Mouse (Mus musculus): ENCODE measurements around the gene Myrip. TPM values are rescaled to one million over a fixed set of nuclear protein-coding genes. Genes with fewer than 3 reads are reported as not detected.

Gene Myrip
- total and polyA plus RNA-seq, 3 experiments: 0.05 TPM; not detected in 2

DNA sequence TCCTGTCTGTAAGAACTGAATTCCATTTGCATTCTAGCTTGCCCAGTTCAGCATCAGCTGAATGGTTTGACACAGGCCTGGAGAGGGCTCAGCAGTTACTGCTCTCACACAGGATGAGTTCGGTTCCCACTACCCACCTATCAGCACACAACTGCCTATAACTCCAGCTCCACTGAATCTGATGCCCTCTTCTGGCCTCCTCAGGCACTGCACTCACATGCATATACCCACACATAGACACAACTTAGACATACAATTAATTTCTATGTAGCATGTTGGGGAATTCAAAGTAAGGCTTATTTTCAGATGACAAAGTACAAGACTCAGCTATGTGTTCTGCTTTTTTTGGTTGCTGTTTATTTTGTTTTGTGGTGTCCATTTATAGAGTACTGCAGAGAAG is 137.0 kb downstream of the Myrip start:
- Histone ChIP-seq H3K9me3 (replicated peaks) (peaks cover 3% of the 10 kb centered on the region), H3K27me3 (ENCODE audit: insufficient read depth, low read length) (0 out of 2 replicates have a peak, but pooled peaks cover 4% of the 10 kb centered on the region), H3K4me3 (ENCODE audit: low read depth, low read length) (no peak overlapping the region), H3K36me3 (replicated peaks) (no peaks in the 10 kb centered on the region), H3K4me1 (ENCODE audit: insufficient read depth, low read depth, low read length) (no peaks in the 10 kb centered on the region)
- DNase-seq (ENCODE audit: low spot score) (no peak), ATAC-seq (ENCODE audit: extremely low read depth, insufficient number of reproducible peaks, low FRiP score, poor library complexity, severe bottlenecking) (no peak)
- no peak for TF ChIP-seq TAL1 (conservative IDR thresholded peaks at IDR 0.05; ENCODE audit: low read depth, low read length)
- TF ChIP-seq GATA1 (IDR thresholded peaks at IDR 0.05; ENCODE audit: borderline replicate concordance, low read length): no peak
- TF ChIP-seq CTCF (IDR thresholded peaks at IDR 0.05; ENCODE audit: low read depth, low read length): no peak
- TF ChIP-seq POLR2AphosphoS5 (IDR thresholded peaks at IDR 0.05; ENCODE audit: insufficient replicate concordance, low read depth, low read length): no peak
- no peak for TF ChIP-seq GATA2 (IDR thresholded peaks at IDR 0.05; ENCODE audit: borderline replicate concordance, low read depth, low read length)

GRCm38 (mm10) chr9:120438781-120439180 is 137.5 kb downstream of the Myrip start:
- TF ChIP-seq POLR2AphosphoS5 (IDR thresholded peaks at IDR 0.05; ENCODE audit: insufficient replicate concordance, low read depth, low read length) (no peak), GATA1 (IDR thresholded peaks at IDR 0.05; ENCODE audit: borderline replicate concordance, low read length) (no peak)
- no peak for ATAC-seq (ENCODE audit: extremely low read depth, insufficient number of reproducible peaks, low FRiP score, poor library complexity, severe bottlenecking)
- H3K36me3 ChIP-seq (replicated peaks): no peaks in the 10 kb centered on the region
- 0 out of 2 replicates have a peak, but pooled peaks cover 4% of the 10 kb centered on the region for H3K27me3 ChIP-seq (ENCODE audit: insufficient read depth, low read length)
- DNase-seq (ENCODE audit: low spot score): no peak
- peaks cover 3% of the 10 kb centered on the region for H3K9me3 ChIP-seq (replicated peaks)
- H3K4me1 ChIP-seq (ENCODE audit: insufficient read depth, low read depth, low read length): no peaks in the 10 kb centered on the region
- no peak overlapping the region for H3K4me3 ChIP-seq (ENCODE audit: low read depth, low read length)

DNA sequence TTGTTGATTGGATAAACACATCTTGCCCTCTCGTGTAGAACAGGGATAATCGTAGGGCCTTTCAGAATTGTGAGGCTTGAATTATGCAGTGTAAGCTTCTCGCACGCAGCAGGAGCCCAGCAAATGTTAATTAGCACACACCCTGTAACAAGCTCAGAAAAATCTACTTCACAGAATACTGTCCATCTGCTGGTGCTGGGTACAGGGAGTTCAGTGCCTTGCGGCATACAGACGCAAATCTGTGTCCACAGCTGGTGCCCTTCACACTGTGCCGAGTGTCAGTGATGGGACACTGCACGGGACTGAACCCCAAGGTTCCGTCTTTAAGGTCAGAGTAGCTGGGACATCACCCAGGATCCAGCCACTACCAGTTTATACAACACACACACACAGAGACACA is 143.3 kb downstream of the Myrip start:
- TF ChIP-seq TAL1 (conservative IDR thresholded peaks at IDR 0.05; ENCODE audit: low read depth, low read length): no peak
- no peak for TF ChIP-seq GATA1 (IDR thresholded peaks at IDR 0.05; ENCODE audit: borderline replicate concordance, low read length)
- TF ChIP-seq GATA2 (IDR thresholded peaks at IDR 0.05; ENCODE audit: borderline replicate concordance, low read depth, low read length): no peak
- no peak for TF ChIP-seq POLR2AphosphoS5 (IDR thresholded peaks at IDR 0.05; ENCODE audit: insufficient replicate concordance, low read depth, low read length)
- no peak for TF ChIP-seq CTCF (IDR thresholded peaks at IDR 0.05; ENCODE audit: low read depth, low read length)
- no peak overlapping the region for H3K4me3 ChIP-seq (ENCODE audit: low read depth, low read length)
- H3K36me3 ChIP-seq (replicated peaks): no peaks in the 10 kb centered on the region
- DNase-seq (ENCODE audit: low spot score) (no peak), ATAC-seq (ENCODE audit: extremely low read depth, insufficient number of reproducible peaks, low FRiP score, poor library complexity, severe bottlenecking) (no peak)
- H3K4me1 ChIP-seq (ENCODE audit: insufficient read depth, low read depth, low read length): no peaks in the 10 kb centered on the region
- H3K9me3 ChIP-seq (replicated peaks): no peaks in the 10 kb centered on the region
- H3K27me3 ChIP-seq (ENCODE audit: insufficient read depth, low read length): no peaks in the 10 kb centered on the region; the same call in 1 of the 2 replicates

DNA sequence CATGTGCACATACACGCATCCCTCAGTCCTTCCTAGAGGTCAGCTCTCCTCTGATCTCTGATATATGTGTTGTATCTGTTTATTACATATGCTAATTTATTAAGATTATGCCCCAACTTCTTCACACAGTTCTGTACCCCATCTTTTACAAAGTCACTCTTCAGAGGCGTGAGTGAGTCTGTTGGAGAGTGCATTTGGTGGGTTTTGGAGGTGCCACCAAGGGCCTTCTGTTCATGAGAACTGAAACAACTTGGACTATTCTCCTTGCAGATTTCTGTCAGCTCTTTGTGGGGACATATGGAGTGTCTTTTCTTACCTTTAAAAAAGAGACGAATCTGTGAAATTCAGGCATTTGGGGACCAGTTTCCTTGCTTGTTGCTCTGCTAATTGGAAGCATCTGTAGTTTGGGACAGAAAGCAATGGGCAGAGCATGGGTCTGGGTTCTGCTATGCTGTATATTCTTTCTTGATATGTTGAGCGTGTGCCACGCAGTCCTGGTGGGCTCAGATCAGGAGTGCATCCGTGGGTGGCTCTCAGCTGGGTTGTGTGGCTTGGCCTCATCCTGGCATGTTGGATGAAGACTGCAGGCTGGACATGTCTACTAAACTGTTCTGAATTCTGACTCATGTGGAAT is 148.5 kb downstream of the Myrip start:
- DNase-seq (ENCODE audit: low spot score) (no peak), ATAC-seq (ENCODE audit: extremely low read depth, insufficient number of reproducible peaks, low FRiP score, poor library complexity, severe bottlenecking) (no peak)
- Histone ChIP-seq H3K27me3 (ENCODE audit: insufficient read depth, low read length) (no peaks in the 10 kb centered on the region; the same call in 1 of the 2 replicates), H3K36me3 (replicated peaks) (no peaks in the 10 kb centered on the region), H3K4me1 (ENCODE audit: insufficient read depth, low read depth, low read length) (no peaks in the 10 kb centered on the region), H3K4me3 (ENCODE audit: low read depth, low read length) (no peak overlapping the region), H3K9me3 (replicated peaks) (no peaks in the 10 kb centered on the region)
- TF ChIP-seq POLR2AphosphoS5 (IDR thresholded peaks at IDR 0.05; ENCODE audit: insufficient replicate concordance, low read depth, low read length): no peak
- no peak for TF ChIP-seq TAL1 (conservative IDR thresholded peaks at IDR 0.05; ENCODE audit: low read depth, low read length)

DNA sequence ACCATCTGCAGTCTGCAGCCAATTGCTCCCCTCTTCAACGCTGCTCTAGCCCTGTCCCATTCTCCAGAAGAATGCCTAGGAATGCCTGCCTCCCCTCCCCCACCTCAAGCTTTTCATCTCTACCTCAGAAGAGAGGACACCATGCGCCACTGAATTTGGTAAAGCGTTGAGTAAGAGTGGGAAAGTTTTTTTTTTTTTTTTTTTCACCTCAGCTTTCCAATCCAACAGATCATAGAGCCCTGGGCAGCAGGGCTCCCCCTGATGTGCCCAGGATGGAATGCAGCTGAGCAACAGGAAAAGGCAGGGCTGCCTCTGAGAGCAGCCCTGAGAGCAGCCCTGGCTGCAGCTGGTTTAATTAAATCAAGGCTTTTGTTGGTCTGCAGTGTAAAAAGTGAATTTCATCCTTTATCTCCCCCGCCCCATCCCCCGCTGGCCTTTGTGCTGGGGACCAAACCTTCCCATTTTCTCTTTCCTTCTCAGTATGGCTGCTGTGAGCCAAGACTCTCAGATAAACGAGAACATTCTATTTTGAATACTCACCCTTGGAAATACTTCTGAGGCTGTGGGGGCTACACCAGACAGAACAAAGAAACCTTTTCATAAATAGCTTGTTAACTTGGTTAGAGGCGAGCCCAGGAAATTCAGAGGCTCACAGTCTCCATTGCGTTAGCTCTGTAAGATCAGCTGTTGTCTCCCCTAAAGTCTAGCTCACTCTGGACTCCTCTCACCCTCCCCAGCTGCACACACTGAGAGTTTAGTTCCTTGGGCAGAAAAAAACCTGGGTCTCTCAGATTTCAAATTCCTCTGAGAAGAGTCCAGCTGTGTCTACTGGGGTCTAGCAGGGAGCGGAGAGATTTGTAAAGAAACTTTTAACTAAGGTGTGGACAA is 154.7 kb downstream of the Myrip start:
- no peaks in the 10 kb centered on the region for H3K4me1 ChIP-seq (ENCODE audit: insufficient read depth, low read depth, low read length)
- ATAC-seq (ENCODE audit: extremely low read depth, insufficient number of reproducible peaks, low FRiP score, poor library complexity, severe bottlenecking) (no peak), DNase-seq (ENCODE audit: low spot score) (no peak)
- H3K4me3 ChIP-seq (ENCODE audit: low read depth, low read length): no peak overlapping the region
- H3K27me3 ChIP-seq (ENCODE audit: insufficient read depth, low read length): no peaks in the 10 kb centered on the region
- H3K36me3 ChIP-seq (replicated peaks): no peaks in the 10 kb centered on the region
- no peaks in the 10 kb centered on the region for H3K9me3 ChIP-seq (replicated peaks)
- TF ChIP-seq TAL1 (conservative IDR thresholded peaks at IDR 0.05; ENCODE audit: low read depth, low read length): no peak
- no peak for TF ChIP-seq POLR2AphosphoS5 (IDR thresholded peaks at IDR 0.05; ENCODE audit: insufficient replicate concordance, low read depth, low read length)
- no peak for TF ChIP-seq GATA1 (IDR thresholded peaks at IDR 0.05; ENCODE audit: borderline replicate concordance, low read length)
- TF ChIP-seq GATA2 (IDR thresholded peaks at IDR 0.05; ENCODE audit: borderline replicate concordance, low read depth, low read length): no peak
- TF ChIP-seq CTCF (IDR thresholded peaks at IDR 0.05; ENCODE audit: low read depth, low read length): no peak

DNA sequence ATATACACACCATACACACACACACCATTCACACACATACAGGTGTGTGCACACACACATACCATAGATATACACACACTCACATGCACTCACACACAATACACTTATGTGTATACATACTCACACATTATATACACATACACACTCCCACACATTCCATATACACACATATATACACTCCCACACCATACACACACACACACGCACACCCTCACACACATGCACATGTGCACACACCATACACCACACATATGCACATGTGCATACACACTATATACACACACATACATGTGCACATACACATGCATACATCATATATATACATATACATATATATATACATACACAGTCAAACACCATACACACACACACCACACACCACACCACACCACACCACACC is 169.1 kb downstream of the Myrip start:
- no peak for TF ChIP-seq GATA2 (IDR thresholded peaks at IDR 0.05; ENCODE audit: borderline replicate concordance, low read depth, low read length)
- TF ChIP-seq GATA1 (IDR thresholded peaks at IDR 0.05; ENCODE audit: borderline replicate concordance, low read length): no peak
- TF ChIP-seq TAL1 (conservative IDR thresholded peaks at IDR 0.05; ENCODE audit: low read depth, low read length): no peak
- no peak for TF ChIP-seq CTCF (IDR thresholded peaks at IDR 0.05; ENCODE audit: low read depth, low read length)
- TF ChIP-seq POLR2AphosphoS5 (IDR thresholded peaks at IDR 0.05; ENCODE audit: insufficient replicate concordance, low read depth, low read length): no peak
- H3K4me3 ChIP-seq (ENCODE audit: low read depth, low read length): no peak overlapping the region
- peaks cover 13% of the 10 kb centered on the region; the same call in 1 of the 2 replicates for H3K27me3 ChIP-seq (ENCODE audit: insufficient read depth, low read length)
- H3K4me1 ChIP-seq (ENCODE audit: insufficient read depth, low read depth, low read length): peaks cover 3% of the 10 kb centered on the region; the same call in 1 of the 2 replicates
- H3K9me3 ChIP-seq (replicated peaks): no peaks in the 10 kb centered on the region
- no peaks in the 10 kb centered on the region for H3K36me3 ChIP-seq (replicated peaks)
- DNase-seq (ENCODE audit: low spot score) (no peak), ATAC-seq (ENCODE audit: extremely low read depth, insufficient number of reproducible peaks, low FRiP score, poor library complexity, severe bottlenecking) (no peak)
